Mouse (Mus musculus) embryonic facial prominence, embryonic 14.5 days (tissue): ENCODE results near the gene Dap3. TPM values are rescaled to one million over a fixed set of nuclear protein-coding genes. Genes with fewer than 3 reads are reported as not detected.
"Not testable (repeated sequence)": the region's sequence is repeated elsewhere in the genome, so short reads cannot be mapped to it uniquely, and the experiment has no call there.

Experiments used
- ATAC-seq: fragments of 200-750 bp; cut with Nextera tagmentation; 2 replicates; pipeline ENCODE4 v1.8.0; 2017; ENCODE audit warnings: low read depth, moderate number of reproducible peaks, moderate TSS enrichment
- DNase-seq: peaks from one replicate; pipeline ENCODE4 v3.0.0-alpha.2; 2015; ENCODE audit warnings: low spot score
- H3K27ac ChIP-seq: fragments of 300-500 bp; sonication (generic); replicated peaks from 2 replicates; pipeline ENCODE4 v1.5.1; 2014; ENCODE audit warnings: low read depth, mild to moderate bottlenecking, low read length, moderate library complexity
- H3K27me3 ChIP-seq: fragments of 300-500 bp; sonication (generic); replicated peaks from 2 replicates; pipeline ENCODE4 v1.6.1; 2014; ENCODE audit warnings: low read length; ENCODE audit not compliant: control insufficient read depth, insufficient read depth
- H3K36me3 ChIP-seq: fragments of 300-500 bp; sonication (generic); 2 replicates; pipeline ENCODE4 v1.6.1; 2014; ENCODE audit warnings: low read length, mixed read lengths; ENCODE audit not compliant: control insufficient read depth, insufficient read depth
- H3K4me1 ChIP-seq: fragments of 300-500 bp; sonication (generic); 2 replicates; pipeline ENCODE4 v1.6.1; 2014; ENCODE audit warnings: antibody characterized with exemption, low read length; ENCODE audit not compliant: control insufficient read depth, insufficient read depth
- H3K4me2 ChIP-seq: fragments of 300-500 bp; sonication (generic); 2 replicates; pipeline ENCODE4 v1.6.1; 2014; ENCODE audit warnings: low read depth, mild to moderate bottlenecking, low read length, moderate library complexity, mixed read lengths
- H3K4me3 ChIP-seq: fragments of 300-500 bp; sonication (generic); 2 replicates; pipeline ENCODE4 v1.5.1; 2014; ENCODE audit warnings: low read depth, mild to moderate bottlenecking, low read length
- H3K9ac ChIP-seq: fragments of 300-500 bp; sonication (generic); 2 replicates; pipeline ENCODE4 v1.6.1; 2014; ENCODE audit warnings: low read depth, mild to moderate bottlenecking, low read length, moderate library complexity, mixed read lengths
- H3K9me3 ChIP-seq: fragments of 300-500 bp; sonication (generic); 2 replicates; pipeline ENCODE4 v1.6.1; 2016; ENCODE audit warnings: low read length; ENCODE audit not compliant: control insufficient read depth
- WGBS: fragments of 180-500 bp; shearing (Covaris S2); extraction: QIAGEN DNeasy Blood & Tissue Kit; methylation state at CpG from one replicate; pipeline ENCODE4 v1.1.7; 2014; 5-methylcytosine and 5-hydroxymethylcytosine counted together
- polyA plus RNA-seq: library from polyadenylated mRNA; unstranded; fragments of >200 nt; fragmentation: Nextera tagmentation; extraction: Ambion mirVana; gene quantifications from 2 replicates; pipeline ENCODE4 v1.2.1, GENCODE M21; 2014

Gene Dap3
- polyA plus RNA-seq, 1 experiment from 2014 or later = 125 TPM

GRCm38 (mm10) chr3:88905209-88905608, 45.8 kb downstream of the Dap3 start:
- H3K36me3 ChIP-seq = peaks cover 96% of the 10 kb centered on the region
- no peaks in the 10 kb centered on the region for H3K27me3 ChIP-seq
- no peak overlapping the region for H3K9ac ChIP-seq
- no peaks in the 10 kb centered on the region for H3K4me1 ChIP-seq
- 87% methylated on average over 6 of the region's 6 CpGs for WGBS
- DNase-seq (no peak), ATAC-seq (no peak)
- H3K9me3 ChIP-seq = no peaks in the 10 kb centered on the region
- H3K27ac ChIP-seq = no peak overlapping the region
- H3K4me2 ChIP-seq = no peak overlapping the region
- H3K4me3 ChIP-seq = no peak overlapping the region

- 88% methylated on average over 3 of the region's 3 CpGs for whole genome bisulfite sequencing
- no peaks in the 10 kb centered on the region for H3K9me3 ChIP-seq
- H3K36me3 ChIP-seq = peaks cover 92% of the 10 kb centered on the region
- no peak overlapping the region for H3K4me3 ChIP-seq
- H3K9ac ChIP-seq = no peak overlapping the region
- DNase-seq (no peak), ATAC-seq (no peak)
- H3K4me2 ChIP-seq = no peak overlapping the region
- no peak overlapping the region for H3K27ac ChIP-seq
- no peaks in the 10 kb centered on the region for H3K27me3 ChIP-seq
- no peaks in the 10 kb centered on the region for H3K4me1 ChIP-seq
Observed at GRCm38 (mm10) chr3:88904803-88905202, 46.2 kb downstream of the Dap3 start.

- H3K4me1 ChIP-seq, H3K4me3 ChIP-seq, ATAC-seq, H3K27me3 ChIP-seq, H3K27ac ChIP-seq, DNase-seq, H3K9me3 ChIP-seq, H3K4me2 ChIP-seq, H3K9ac ChIP-seq: not testable (repeated sequence)
- H3K36me3 ChIP-seq = peaks cover 20% of the 10 kb centered on the region; the same call in 1 of the 2 replicates
- WGBS = 92% methylated on average over 7 of the region's 7 CpGs
Observed at GRCm38 (mm10) chr3:88893011-88893410, 58.0 kb downstream of the Dap3 start.

GRCm38 (mm10) chr3:88882536-88882935, 68.4 kb downstream of the Dap3 start:
- not testable (repeated sequence) for ATAC-seq, H3K4me1 ChIP-seq, H3K4me2 ChIP-seq, H3K9me3 ChIP-seq, H3K27ac ChIP-seq, H3K27me3 ChIP-seq, H3K36me3 ChIP-seq, DNase-seq, H3K9ac ChIP-seq, H3K4me3 ChIP-seq
- WGBS = 97% methylated on average over 4 of the region's 4 CpGs

Other genes with a start within 250 kb of the Dap3 start
- gene Rit1, start 234.3 kb downstream of the Dap3 start, polyA plus RNA-seq = 60.9 and 62.9 TPM in 2 replicates
- gene Syt11, start 176.0 kb downstream of the Dap3 start, polyA plus RNA-seq = 25.8 and 30.9 TPM in 2 replicates
- gene Gon4l, start 116.0 kb downstream of the Dap3 start, polyA plus RNA-seq = 11.8 and 12.7 TPM in 2 replicates
- gene Msto1, start 37.2 kb downstream of the Dap3 start, polyA plus RNA-seq = 44.3 and 50.5 TPM in 2 replicates
- gene Ash1l, start 559 bp downstream of the Dap3 start, polyA plus RNA-seq = 19.8 and 21.4 TPM in 2 replicates
- 23.5 and 26.5 TPM in 2 replicates for gene Rusc1, start 142.1 kb upstream of the Dap3 start, polyA plus RNA-seq
- gene Gm43738, start 149.9 kb upstream of the Dap3 start, polyA plus RNA-seq = not detected in 2 replicates
- gene Fdps, start 150.8 kb upstream of the Dap3 start, polyA plus RNA-seq = 183 and 205 TPM in 2 replicates
- gene Pklr, start 185.0 kb upstream of the Dap3 start, polyA plus RNA-seq = 0.30 TPM in 1 of 2 replicates, not detected in the other
- 1.4 and 2.8 TPM in 2 replicates for gene Hcn3, start 209.0 kb upstream of the Dap3 start, polyA plus RNA-seq
- 22.4 and 23.9 TPM in 2 replicates for gene Clk2, start 213.6 kb upstream of the Dap3 start, polyA plus RNA-seq
- 93.4 and 96.9 TPM in 2 replicates for gene Scamp3, start 226.3 kb upstream of the Dap3 start, polyA plus RNA-seq
- 27.9 and 33.9 TPM in 2 replicates for gene Fam189b, start 232.0 kb upstream of the Dap3 start, polyA plus RNA-seq